15 mouse cellular contexts compared by ENCODE assay signal in the genomic region with DNA sequence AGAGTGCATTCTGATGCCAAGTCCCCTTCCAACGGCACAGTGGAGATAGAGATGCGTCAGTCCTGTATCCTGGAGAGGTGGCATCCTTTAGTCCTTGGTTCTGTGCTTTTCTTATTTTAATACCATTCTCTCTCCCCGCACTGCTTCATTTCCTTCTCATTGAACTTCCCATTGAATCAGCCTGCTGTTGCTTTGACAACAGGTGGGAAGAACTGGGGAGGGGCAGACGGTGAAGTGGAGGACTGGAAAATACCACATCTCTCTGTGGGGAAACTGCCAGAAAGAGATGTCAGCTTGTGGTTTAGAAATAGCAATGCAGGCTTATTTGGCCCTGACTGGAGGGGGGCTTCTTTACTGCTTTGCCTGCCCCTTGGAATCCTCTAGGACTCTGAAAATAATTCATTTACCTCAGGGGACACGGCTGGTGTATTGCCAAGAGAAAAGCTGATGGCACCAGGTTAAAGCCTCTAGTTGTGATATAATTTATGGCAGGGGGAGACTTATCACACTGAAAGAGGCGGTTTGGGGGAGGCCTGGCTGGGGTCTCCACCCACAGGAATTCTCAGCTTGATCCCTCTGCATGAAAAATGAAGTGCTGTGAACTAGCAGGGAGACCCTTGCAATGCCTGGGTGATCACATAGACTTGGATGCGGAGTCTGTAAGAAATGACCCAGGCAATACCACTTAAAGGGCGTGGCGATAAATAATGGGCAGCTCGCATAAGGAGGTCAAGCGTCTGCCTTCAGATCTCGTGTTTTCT.
DNase-seq lines count a peak whose midpoint lies in the region; TF ChIP-seq lines count a peak whose summit lies in the region.
"Had no signal": no experiment of that assay in that cellular context is flagged by ENCODE, and none has a peak within 500 bp of the region (broad histone marks: within the 10 kb centered on the region; RNA-seq: fewer than 3 reads in every experiment).

No protein-coding gene starts in this region.

- peak; percentile 16 to 33 for DNase-seq in frontal cortex, postnatal 14 days (ENCODE audit: low spot score in 2 of 2)
- no peak for DNase-seq in frontal cortex, postnatal 25 days (ENCODE audit: low spot score in 2 of 2)
- DNase-seq in left cerebral cortex, postnatal 25 days (ENCODE audit: low spot score in 2 of 2) = peak; percentile 36 to 60
- no peak for DNase-seq in left cerebral cortex, adult 11 months (ENCODE audit: low spot score)
- DNase-seq in brain, embryonic 14.5 days (ENCODE audit: low read depth) = peak; percentile 17
- DNase-seq in right cerebral cortex, postnatal 14 days = peak; percentile 13
- DNase-seq in testis, postnatal 10 days (ENCODE audit: low spot score) = no peak
- DNase-seq: adrenal gland, postnatal 25 days; B cell, adult 2 months; heart, adult 18-20 months; heart, postnatal 10 days; kidney, adult 8-10 months; liver, embryonic 13.5 days; lung, postnatal 10 days; thymus, postnatal 4 days had no signal

- intact Hi-C loops in left cerebral cortex, postnatal 25 days (cut with DNase I) = no loop called here

- no peak for TF ChIP-seq CTCF in brain, embryonic 14.5 days (IDR thresholded peaks at IDR 0.05; ENCODE audit: borderline replicate concordance, extremely low read depth, insufficient read depth, insufficient read length)

- no peak for TF ChIP-seq POLR2A in brain, embryonic 14.5 days (IDR thresholded peaks at IDR 0.05; ENCODE audit: borderline replicate concordance, extremely low read depth, insufficient read depth, insufficient read length, poor library complexity, severe bottlenecking)

Comparison
In these comparisons a context has a peak if more than half of its experiments do, and no peak if none do; other contexts are left out.
1. DNase-seq: peak in frontal cortex, postnatal 14 days (2 of 2), left cerebral cortex, postnatal 25 days (2 of 2), brain, embryonic 14.5 days (single experiment) and right cerebral cortex, postnatal 14 days (single experiment); none in frontal cortex, postnatal 25 days (0 of 2), left cerebral cortex, adult 11 months (single experiment) and testis, postnatal 10 days (single experiment).